Mouse (Mus musculus) spleen, adult 2 months (tissue): ENCODE data around the gene Gm17018. TPM values are rescaled to one million over a fixed set of nuclear protein-coding genes. Genes with fewer than 3 reads are reported as not detected.
A peak's percentile ranks its signal among the peaks of the same experiment; 100 is the strongest.

Experiments used
- DNase-seq, 2 experiments: peaks; one replicate each; pipeline versions ENCODE4 v3.0.0 to v3.0.0-alpha.2; 2012 to 2021; ENCODE audit warnings: low spot score in 2 of 2, low read depth in 1 of 2
- H3K27ac ChIP-seq: fragments of 200-500 bp; 2 replicates; pipeline ENCODE4 v1.5.1; 2012; ENCODE audit warnings: low read length, inconsistent platforms; ENCODE audit not compliant: insufficient read depth
- H3K27me3 ChIP-seq: fragments of 200-500 bp; 2 replicates; pipeline ENCODE4 v1.6.1; 2012; ENCODE audit warnings: mild to moderate bottlenecking, moderate library complexity, low read length, inconsistent platforms; ENCODE audit not compliant: control insufficient read depth, insufficient read depth
- H3K36me3 ChIP-seq: fragments of 200-500 bp; 2 replicates; pipeline ENCODE4 v1.6.1; 2012; ENCODE audit warnings: mild to moderate bottlenecking, low read length, inconsistent platforms; ENCODE audit not compliant: control insufficient read depth, insufficient read depth
- H3K4me1 ChIP-seq: fragments of 200-500 bp; 2 replicates; pipeline ENCODE4 v1.6.1; 2011; ENCODE audit warnings: inconsistent platforms; ENCODE audit not compliant: control insufficient read depth, insufficient read depth, insufficient read length
- H3K4me3 ChIP-seq: fragments of 200-500 bp; 2 replicates; pipeline ENCODE4 v1.5.1; 2011; ENCODE audit warnings: mild to moderate bottlenecking, inconsistent platforms; ENCODE audit not compliant: insufficient read depth, insufficient read length; ENCODE audit errors: extremely low read depth
- CTCF ChIP-seq: fragments of 200-500 bp; IDR thresholded peaks from 2 replicates; pipeline ENCODE4 v1.5.1; 2011; ENCODE audit warnings: mild to moderate bottlenecking, inconsistent platforms; ENCODE audit not compliant: insufficient read depth, insufficient read length, insufficient replicate concordance; ENCODE audit errors: extremely low read depth
- POLR2A ChIP-seq: fragments of 200-500 bp; IDR thresholded peaks from 2 replicates; pipeline ENCODE4 v1.6.1; 2011; ENCODE audit warnings: low read depth, low read length, inconsistent platforms
- WGBS: fragments of 180-500 bp; shearing (Covaris S2); methylation state at CpG from one replicate; pipeline ENCODE4 v1.1.7; 2018; 5-methylcytosine and 5-hydroxymethylcytosine counted together
- polyA plus RNA-seq: library from polyadenylated mRNA; depleted of rRNA; stranded (reverse); fragments of >200 nt; gene quantifications from 2 replicates; pipeline ENCODE4 v1.2.3, GENCODE M21; 2012

Gene Gm17018
- polyA plus RNA-seq, 1 experiment, result 2.3 TPM

- TF ChIP-seq POLR2A (no peak), CTCF (no peak)
- H3K4me1 ChIP-seq, result peaks cover 3% of the 10 kb centered on the region; the same call in 1 of the 2 replicates
- 83% methylated on average over 6 of the region's 6 CpGs for WGBS
- H3K4me3 ChIP-seq, result no peak overlapping the region
- H3K27me3 ChIP-seq, result no peaks in the 10 kb centered on the region
- H3K27ac ChIP-seq, result no peak overlapping the region
- no peaks in the 10 kb centered on the region for H3K36me3 ChIP-seq
- DNase-seq, result no peak
These were observed 24.5 kb upstream of the Gm17018 start for GRCm38 (mm10) chr19:45535929-45536328.

- H3K27ac ChIP-seq, result no peak overlapping the region
- H3K4me3 ChIP-seq, result no peak overlapping the region
- 67% methylated on average over 1 of the region's 1 CpGs for WGBS
- peak in 1 of 2 experiments; percentile 68 for DNase-seq
- peaks cover 1% of the 10 kb centered on the region; the same call in 1 of the 2 replicates for H3K27me3 ChIP-seq
- no peaks in the 10 kb centered on the region for H3K36me3 ChIP-seq
- TF ChIP-seq CTCF (peak; percentile 64; the same call in 1 of the 2 replicates), POLR2A (no peak)
- H3K4me1 ChIP-seq, result 0 out of 2 replicates have a peak, but pooled peaks cover 4% of the 10 kb centered on the region
These were observed 22.9 kb upstream of the Gm17018 start for GRCm38 (mm10) chr19:45537505-45537904.

- TF ChIP-seq POLR2A (no peak), CTCF (no peak)
- H3K27me3 ChIP-seq, result peaks cover 1% of the 10 kb centered on the region; the same call in 1 of the 2 replicates
- H3K27ac ChIP-seq, result no peak overlapping the region
- 43% methylated on average over 8 of the region's 8 CpGs for WGBS
- no peak overlapping the region for H3K4me3 ChIP-seq
- H3K4me1 ChIP-seq, result 0 out of 2 replicates have a peak, but pooled peaks cover 4% of the 10 kb centered on the region
- DNase-seq, result no peak
- H3K36me3 ChIP-seq, result no peaks in the 10 kb centered on the region
These were observed 19.6 kb upstream of the Gm17018 start for GRCm38 (mm10) chr19:45540657-45541408.

- Histone ChIP-seq H3K36me3 (no peaks in the 10 kb centered on the region), H3K4me3 (peak overlapping the region; percentile 12; the same call in 1 of the 2 replicates), H3K4me1 (0 out of 2 replicates have a peak, but pooled peaks cover 4% of the 10 kb centered on the region), H3K27ac (no peak overlapping the region), H3K27me3 (peaks cover 1% of the 10 kb centered on the region; the same call in 1 of the 2 replicates)
- peak in 1 of 2 experiments; percentile 18 for DNase-seq
- under 1% methylated on average over 46 of the region's 58 CpGs for WGBS
- TF ChIP-seq POLR2A, result no peak
- no peak for TF ChIP-seq CTCF
These were observed 18.9 kb upstream of the Gm17018 start for GRCm38 (mm10) chr19:45541409-45542041.

GRCm38 (mm10) chr19:45542061-45542460 lies 18.4 kb upstream of the Gm17018 start:
- H3K36me3 ChIP-seq, result no peaks in the 10 kb centered on the region
- no peak for TF ChIP-seq CTCF
- TF ChIP-seq POLR2A, result no peak
- no peak for DNase-seq
- H3K4me3 ChIP-seq, result no peak overlapping the region
- 0 out of 2 replicates have a peak, but pooled peaks cover 4% of the 10 kb centered on the region for H3K4me1 ChIP-seq
- no peak overlapping the region for H3K27ac ChIP-seq
- WGBS, result 50% methylated on average over 3 of the region's 3 CpGs
- peaks cover 1% of the 10 kb centered on the region; the same call in 1 of the 2 replicates for H3K27me3 ChIP-seq

GRCm38 (mm10) chr19:45544152-45544924 lies 16.1 kb upstream of the Gm17018 start:
- WGBS, result 3% methylated on average over 17 of the region's 26 CpGs
- Histone ChIP-seq H3K4me1 (0 out of 2 replicates have a peak, but pooled peaks cover 4% of the 10 kb centered on the region), H3K27ac (no peak overlapping the region), H3K4me3 (peak overlapping the region; percentile 53), H3K27me3 (peaks cover 1% of the 10 kb centered on the region; the same call in 1 of the 2 replicates), H3K36me3 (no peaks in the 10 kb centered on the region)
- TF ChIP-seq CTCF (no peak), POLR2A (no peak)
- DNase-seq, result no peak
